Mouse (Mus musculus): ENCODE results near the gene Daam1.

Gene Daam1

GRCm38 (mm10) chr12:71932433-71933386 is 101.8 kb downstream of the Daam1 start:
- DNase-seq (ENCODE audit: low read depth, low spot score): no peak

GRCm38 (mm10) chr12:71933989-71934645 is 103.2 kb downstream of the Daam1 start:
- DNase-seq (ENCODE audit: low read depth, low spot score): peak; percentile 13

GRCm38 (mm10) chr12:71936636-71937035 is 105.8 kb downstream of the Daam1 start:
- DNase-seq (ENCODE audit: low read depth, low spot score): peak; percentile 51

- no peak for DNase-seq (ENCODE audit: low read depth, low spot score)
Observed at GRCm38 (mm10) chr12:71938513-71938912, 107.6 kb downstream of the Daam1 start.

- DNase-seq (ENCODE audit: low read depth, low spot score): no peak
Observed at GRCm38 (mm10) chr12:71941290-71941689, 110.4 kb downstream of the Daam1 start.

GRCm38 (mm10) chr12:71943112-71943511 is 112.2 kb downstream of the Daam1 start:
- no peak for DNase-seq (ENCODE audit: low read depth, low spot score)

- DNase-seq (ENCODE audit: low read depth, low spot score): peak; percentile 47
Observed at GRCm38 (mm10) chr12:71943646-71944045, 112.8 kb downstream of the Daam1 start.

- DNase-seq (ENCODE audit: low read depth, low spot score): peak; percentile 16
Observed at GRCm38 (mm10) chr12:71945844-71946243, 115.0 kb downstream of the Daam1 start.

- no peak for DNase-seq (ENCODE audit: low read depth, low spot score)
Observed at GRCm38 (mm10) chr12:71946448-71946847, 115.6 kb downstream of the Daam1 start.

GRCm38 (mm10) chr12:71948972-71949371 is 118.1 kb downstream of the Daam1 start:
- no peak for DNase-seq (ENCODE audit: low read depth, low spot score)

GRCm38 (mm10) chr12:71949606-71950005 is 118.7 kb downstream of the Daam1 start:
- DNase-seq (ENCODE audit: low read depth, low spot score): no peak

- no peak for DNase-seq (ENCODE audit: low read depth, low spot score)
Observed at GRCm38 (mm10) chr12:71950095-71950877, 119.4 kb downstream of the Daam1 start.

GRCm38 (mm10) chr12:71954180-71954935 is 123.5 kb downstream of the Daam1 start:
- no peak for DNase-seq (ENCODE audit: low read depth, low spot score)

GRCm38 (mm10) chr12:71956980-71957379 is 126.1 kb downstream of the Daam1 start:
- DNase-seq (ENCODE audit: low read depth, low spot score): no peak

- no peak for DNase-seq (ENCODE audit: low read depth, low spot score)
Observed at GRCm38 (mm10) chr12:71957496-71957895, 126.6 kb downstream of the Daam1 start.

GRCm38 (mm10) chr12:71959351-71959991 is 128.6 kb downstream of the Daam1 start:
- peak; percentile 88 for DNase-seq (ENCODE audit: low read depth, low spot score)

- no peak for DNase-seq (ENCODE audit: low read depth, low spot score)
Observed at GRCm38 (mm10) chr12:71961671-71962070, 130.8 kb downstream of the Daam1 start.

- DNase-seq (ENCODE audit: low read depth, low spot score): no peak
Observed at GRCm38 (mm10) chr12:71962616-71963015, 131.7 kb downstream of the Daam1 start.

GRCm38 (mm10) chr12:71968592-71968991 is 137.7 kb downstream of the Daam1 start:
- DNase-seq (ENCODE audit: low read depth, low spot score): no peak

GRCm38 (mm10) chr12:71969022-71969421 is 138.1 kb downstream of the Daam1 start:
- DNase-seq (ENCODE audit: low read depth, low spot score): no peak

GRCm38 (mm10) chr12:71969439-71969838 is 138.6 kb downstream of the Daam1 start:
- no peak for DNase-seq (ENCODE audit: low read depth, low spot score)
